ENCODE assay signal across 8 mouse cellular contexts in the genomic region with DNA sequence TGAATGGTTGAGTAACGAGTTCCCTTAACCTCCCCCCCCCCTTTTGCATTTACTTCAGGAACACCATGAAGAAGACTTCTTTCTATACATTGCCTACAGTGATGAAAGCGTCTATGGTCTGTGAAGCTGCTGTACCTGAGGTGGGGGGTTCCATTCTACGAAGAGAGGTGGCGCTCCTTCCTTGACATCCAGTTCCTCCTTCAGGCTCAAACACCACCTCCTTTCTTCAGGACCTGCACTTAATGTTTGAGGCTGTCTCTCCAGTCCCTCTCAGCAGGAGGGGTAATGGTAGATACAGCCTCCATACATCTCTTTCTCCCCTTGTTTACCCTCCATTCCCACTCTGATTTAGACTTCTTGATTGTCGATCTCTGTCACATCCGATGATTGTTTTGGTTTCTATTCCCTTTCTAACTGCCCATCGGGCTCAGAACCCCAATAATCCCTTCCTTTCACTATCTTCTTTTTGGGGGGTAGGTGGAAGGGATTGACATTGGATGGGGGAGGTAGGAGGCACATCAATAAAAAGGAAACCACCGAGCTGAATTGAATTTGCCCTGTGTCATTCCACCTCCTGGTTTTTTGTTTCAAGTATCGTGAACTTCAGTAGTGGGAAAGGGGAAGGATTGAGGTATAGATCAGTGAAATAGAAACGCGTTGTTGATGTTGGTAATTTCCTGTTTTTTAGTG. TPM values are rescaled to one million over a fixed set of nuclear protein-coding genes. Genes with fewer than 3 reads are reported as not detected.
DNase-seq lines count a peak whose midpoint lies in the region; ATAC-seq lines count a peak whose summit lies in the region.

No protein-coding gene starts in this region.

- peak overlapping the region; percentile 99 for H3K4me3 ChIP-seq in heart, embryonic 13.5 days
- peak overlapping the region; percentile 2; the same call in 1 of the 2 replicates for H3K4me3 ChIP-seq in neural tube, embryonic 11.5 days (ENCODE audit: low read depth, low read length)
- H3K4me3 ChIP-seq in limb, embryonic 13.5 days: peak overlapping the region; percentile 98; the same call in 1 of the 2 replicates
- H3K4me3 ChIP-seq in stomach, embryonic 16.5 days (replicated peaks; ENCODE audit: low read length): peak overlapping the region; percentile 75

- H3K27me3 ChIP-seq in heart, embryonic 13.5 days (replicated peaks): no peaks in the 10 kb centered on the region
- H3K27me3 ChIP-seq in neural tube, embryonic 11.5 days (ENCODE audit: control insufficient read depth, insufficient read depth, low read length): no peaks in the 10 kb centered on the region
- H3K27me3 ChIP-seq in limb, embryonic 13.5 days: no peaks in the 10 kb centered on the region
- no peaks in the 10 kb centered on the region for H3K27me3 ChIP-seq in stomach, embryonic 16.5 days (ENCODE audit: control insufficient read depth, insufficient read depth, low read length)

- H3K4me1 ChIP-seq in heart, embryonic 13.5 days: peaks cover 45% of the 10 kb centered on the region
- H3K4me1 ChIP-seq in neural tube, embryonic 11.5 days (ENCODE audit: control insufficient read depth, insufficient read depth, low read length): peaks cover 12% of the 10 kb centered on the region
- H3K4me1 ChIP-seq in limb, embryonic 13.5 days: peaks cover 46% of the 10 kb centered on the region
- peaks cover 28% of the 10 kb centered on the region for H3K4me1 ChIP-seq in stomach, embryonic 16.5 days (ENCODE audit: control insufficient read depth, insufficient read depth, low read length)

- ATAC-seq in heart, embryonic 13.5 days (ENCODE audit: extremely low read depth, insufficient number of reproducible peaks, low FRiP score, low TSS enrichment): no peak
- no peak for ATAC-seq in neural tube, embryonic 11.5 days (ENCODE audit: insufficient read depth, low FRiP score, low TSS enrichment)
- ATAC-seq in limb, embryonic 13.5 days (ENCODE audit: low FRiP score, low read depth): no peak
- no peak for ATAC-seq in stomach, embryonic 16.5 days (ENCODE audit: insufficient read depth, low FRiP score)

- H3K9ac ChIP-seq in heart, embryonic 13.5 days: peak overlapping the region; percentile 100; the same call in 1 of the 2 replicates
- no peak overlapping the region for H3K9ac ChIP-seq in neural tube, embryonic 11.5 days (ENCODE audit: low read length)
- H3K9ac ChIP-seq in limb, embryonic 13.5 days: no peak overlapping the region
- no peak overlapping the region for H3K9ac ChIP-seq in stomach, embryonic 16.5 days (ENCODE audit: low read length)

- DNase-seq in heart, postnatal 36 days: no peak
- DNase-seq in neural tube, embryonic 11.5 days (ENCODE audit: low spot score): no peak
- DNase-seq in neural tube, embryonic 10.5 days (ENCODE audit: extremely low spot score, low spot score): no peak
- no peak for DNase-seq in embryo, embryonic 11 days
- DNase-seq in cerebellum, postnatal 4 days (ENCODE audit: low spot score in 2 of 2): no peak

- H3K36me3 ChIP-seq in heart, embryonic 13.5 days: peaks cover 55% of the 10 kb centered on the region
- H3K36me3 ChIP-seq in neural tube, embryonic 11.5 days (ENCODE audit: control insufficient read depth, insufficient read depth, low read length): peaks cover 19% of the 10 kb centered on the region
- peaks cover 46% of the 10 kb centered on the region for H3K36me3 ChIP-seq in limb, embryonic 13.5 days
- H3K36me3 ChIP-seq in stomach, embryonic 16.5 days (ENCODE audit: control insufficient read depth, insufficient read depth, low read length): peaks cover 17% of the 10 kb centered on the region

- peak overlapping the region; percentile 70 for H3K4me2 ChIP-seq in heart, embryonic 13.5 days
- H3K4me2 ChIP-seq in neural tube, embryonic 11.5 days (ENCODE audit: low read depth): no peak overlapping the region
- peak overlapping the region; percentile 62 for H3K4me2 ChIP-seq in limb, embryonic 13.5 days (replicated peaks)
- H3K4me2 ChIP-seq in stomach, embryonic 16.5 days (ENCODE audit: low read depth, low read length): peak overlapping the region; percentile 45

- no peak overlapping the region for H3K27ac ChIP-seq in heart, embryonic 13.5 days (replicated peaks)
- H3K27ac ChIP-seq in neural tube, embryonic 11.5 days (ENCODE audit: low read depth, low read length): no peak overlapping the region
- H3K27ac ChIP-seq in limb, embryonic 13.5 days: no peak overlapping the region
- no peak overlapping the region for H3K27ac ChIP-seq in stomach, embryonic 16.5 days (ENCODE audit: low read length)

- H3K9me3 ChIP-seq in heart, embryonic 13.5 days: no peaks in the 10 kb centered on the region
- H3K9me3 ChIP-seq in neural tube, embryonic 11.5 days (ENCODE audit: control insufficient read depth, low read length): no peaks in the 10 kb centered on the region
- H3K9me3 ChIP-seq in limb, embryonic 13.5 days: no peaks in the 10 kb centered on the region
- no peaks in the 10 kb centered on the region for H3K9me3 ChIP-seq in stomach, embryonic 16.5 days (replicated peaks; ENCODE audit: control insufficient read depth, low read length)

- intact Hi-C loops in heart, postnatal 36 days (cut with DNase I): loop anchor here (2.0 to 10.0 kb wide), 3 partner anchors 14 to 660 kb away; a partner anchor contains a TSS

- 82% methylated on average over 11 of the region's 11 CpGs for WGBS in heart, embryonic 13.5 days
- 88% methylated on average over 11 of the region's 11 CpGs for WGBS in neural tube, embryonic 11.5 days
- WGBS in limb, embryonic 13.5 days: 86% methylated on average over 11 of the region's 11 CpGs
- WGBS in stomach, embryonic 16.5 days: 77% methylated on average over 11 of the region's 11 CpGs

RNA-seq across cellular contexts. Expression of a gene that starts 1.0 kb away (rescaled TPM):
- polyA plus RNA-seq in heart, embryonic 13.5 days (2015; fragmentation: Nextera tagmentation; extraction: Ambion mirVana): 43.8 and 47.9 TPM in 2 replicates
- 10 to 100 TPM; 23.1 to 23.4 TPM for total RNA-seq in heart, postnatal 36 days (2021)
- 54.4 and 57.6 TPM in 2 replicates for polyA plus RNA-seq in neural tube, embryonic 11.5 days (2014; fragmentation: Nextera tagmentation; extraction: Ambion mirVana)
- polyA plus RNA-seq in limb, embryonic 13.5 days (2015; fragmentation: Nextera tagmentation; extraction: Ambion mirVana): 95.9 and 101 TPM in 2 replicates
- polyA plus RNA-seq in stomach, embryonic 16.5 days (2015; fragmentation: Nextera tagmentation; extraction: Ambion mirVana): 44.3 and 47.9 TPM in 2 replicates

RNA-seq across cellular contexts. Expression of a gene that starts 3.6 kb away (rescaled TPM):
- 456 and 466 TPM in 2 replicates for polyA plus RNA-seq in heart, embryonic 13.5 days (2015; fragmentation: Nextera tagmentation; extraction: Ambion mirVana)
- 100 to 1,000 TPM; 306 to 329 TPM for total RNA-seq in heart, postnatal 36 days (2021)
- 530 and 552 TPM in 2 replicates for polyA plus RNA-seq in neural tube, embryonic 11.5 days (2014; fragmentation: Nextera tagmentation; extraction: Ambion mirVana)
- 499 and 506 TPM in 2 replicates for polyA plus RNA-seq in limb, embryonic 13.5 days (2015; fragmentation: Nextera tagmentation; extraction: Ambion mirVana)
- polyA plus RNA-seq in stomach, embryonic 16.5 days (2015; fragmentation: Nextera tagmentation; extraction: Ambion mirVana): 485 and 494 TPM in 2 replicates

RNA-seq across cellular contexts. Expression of a gene that starts 5.8 kb away (rescaled TPM):
- 20.7 and 22.0 TPM in 2 replicates for polyA plus RNA-seq in heart, embryonic 13.5 days (2015; fragmentation: Nextera tagmentation; extraction: Ambion mirVana)
- total RNA-seq in heart, postnatal 36 days (2021): 1 to 10 TPM; 5.0 to 6.1 TPM
- polyA plus RNA-seq in neural tube, embryonic 11.5 days (2014; fragmentation: Nextera tagmentation; extraction: Ambion mirVana): 35.8 and 39.0 TPM in 2 replicates
- 54.3 and 59.8 TPM in 2 replicates for polyA plus RNA-seq in limb, embryonic 13.5 days (2015; fragmentation: Nextera tagmentation; extraction: Ambion mirVana)
- polyA plus RNA-seq in stomach, embryonic 16.5 days (2015; fragmentation: Nextera tagmentation; extraction: Ambion mirVana): 17.7 and 22.3 TPM in 2 replicates

RNA-seq across cellular contexts. Expression of a gene that starts 12.2 kb away (rescaled TPM):
- polyA plus RNA-seq in heart, embryonic 13.5 days (2015; fragmentation: Nextera tagmentation; extraction: Ambion mirVana): 111 and 119 TPM in 2 replicates
- 10 to 100 TPM; 47.0 to 47.4 TPM for total RNA-seq in heart, postnatal 36 days (2021)
- polyA plus RNA-seq in neural tube, embryonic 11.5 days (2014; fragmentation: Nextera tagmentation; extraction: Ambion mirVana): 149 and 168 TPM in 2 replicates
- polyA plus RNA-seq in limb, embryonic 13.5 days (2015; fragmentation: Nextera tagmentation; extraction: Ambion mirVana): 126 and 134 TPM in 2 replicates
- 102 and 103 TPM in 2 replicates for polyA plus RNA-seq in stomach, embryonic 16.5 days (2015; fragmentation: Nextera tagmentation; extraction: Ambion mirVana)

RNA-seq across cellular contexts. Expression of a gene that starts 13.6 kb away (rescaled TPM):
- polyA plus RNA-seq in heart, embryonic 13.5 days (2015; fragmentation: Nextera tagmentation; extraction: Ambion mirVana): 21.0 and 21.1 TPM in 2 replicates
- total RNA-seq in heart, postnatal 36 days (2021): 100 to 1,000 TPM; 160 to 169 TPM
- polyA plus RNA-seq in neural tube, embryonic 11.5 days (2014; fragmentation: Nextera tagmentation; extraction: Ambion mirVana): 21.5 and 23.3 TPM in 2 replicates
- 30.8 and 31.2 TPM in 2 replicates for polyA plus RNA-seq in limb, embryonic 13.5 days (2015; fragmentation: Nextera tagmentation; extraction: Ambion mirVana)
- polyA plus RNA-seq in stomach, embryonic 16.5 days (2015; fragmentation: Nextera tagmentation; extraction: Ambion mirVana): 17.5 and 17.7 TPM in 2 replicates

Comparison
In these comparisons a context has a peak if more than half of its experiments do, and no peak if none do; other contexts are left out.
1. H3K4me3 ChIP-seq: peak in every context shown above with its lines; median percentile 99 in heart, embryonic 13.5 days; 98 in limb, embryonic 13.5 days; 75 in stomach, embryonic 16.5 days; 2 in neural tube, embryonic 11.5 days.